Mouse (Mus musculus): ENCODE measurements around the gene Ptgfrn. TPM values are rescaled to one million over a fixed set of nuclear protein-coding genes. Genes with fewer than 3 reads are reported as not detected.

Ptgfrn gene
- total and polyA plus RNA-seq, 3 experiments, result not detected

- in situ Hi-C loops (cut with MboI; ENCODE audit: low pct_ligation_motif_present, low pct_unique_long_range_greater_than_20kb, low sequenced_read_pairs), result no loop called here
- TF ChIP-seq TBP (conservative IDR thresholded peaks at IDR 0.05; ENCODE audit: low read depth, low read length), result no peak
- no peak for TF ChIP-seq POLR2A (IDR thresholded peaks at IDR 0.05; ENCODE audit: low read depth, low read length)
- TF ChIP-seq E2F4 (IDR thresholded peaks at IDR 0.05; ENCODE audit: insufficient replicate concordance, low read depth, low read length), result no peak
- no peak for TF ChIP-seq MYC (IDR thresholded peaks at IDR 0.05; ENCODE audit: low read depth, low read length)
- no peak for TF ChIP-seq UBTF (IDR thresholded peaks at IDR 0.05; ENCODE audit: low read depth, low read length)
- TF ChIP-seq CHD1 (IDR thresholded peaks at IDR 0.05; ENCODE audit: low read depth, low read length), result no peak
- TF ChIP-seq MAFK (IDR thresholded peaks at IDR 0.05; ENCODE audit: insufficient replicate concordance, low read length), result no peak
- TF ChIP-seq CTCF (conservative IDR thresholded peaks at IDR 0.05 in 1 of 2, IDR thresholded peaks at IDR 0.05 in 1 of 2; ENCODE audit: low read depth in 2 of 2, low read length in 2 of 2), result no peak
- TF ChIP-seq EP300 (IDR thresholded peaks at IDR 0.05; ENCODE audit: low read length), result no peak
- H3K36me3 ChIP-seq (replicated peaks in 1 of 2; ENCODE audit: control insufficient read depth in 1 of 2, insufficient read depth in 1 of 2, low read length in 1 of 2), result no peaks in the 10 kb centered on the region
- no peak overlapping the region for H3K27ac ChIP-seq (ENCODE audit: insufficient read depth, low read depth)
- no peaks in the 10 kb centered on the region for H3K4me1 ChIP-seq (ENCODE audit: control insufficient read depth in 1 of 2, insufficient read depth in 2 of 2)
- H3K9ac ChIP-seq (ENCODE audit: insufficient read depth, low read depth), result no peak overlapping the region
- dilution Hi-C loops (cut with MboI; ENCODE audit: extremely low pct_ligation_motif_present, extremely low pct_unique_long_range_greater_than_20kb, low sequenced_read_pairs), result no loop called here
- H3K27me3 ChIP-seq (replicated peaks), result no peaks in the 10 kb centered on the region
- no peak for DNase-seq (ENCODE audit: extremely low read depth)
- no peak overlapping the region for H3K4me3 ChIP-seq (replicated peaks in 1 of 3; ENCODE audit: low read depth in 2 of 3, low read length in 2 of 3, poor library complexity in 1 of 3)
- no peak overlapping the region for H3K4me2 ChIP-seq (ENCODE audit: insufficient read depth, low read depth, poor library complexity, severe bottlenecking)
- peaks cover 2% of the 10 kb centered on the region for H3K9me3 ChIP-seq (replicated peaks; ENCODE audit: low read length)
- no peaks in the 10 kb centered on the region for H3K79me2 ChIP-seq (replicated peaks; ENCODE audit: control insufficient read depth, extremely low read depth, insufficient read depth, poor library complexity, severe bottlenecking)
Observed at GRCm38 (mm10) chr3:101117774-101118173, 7.7 kb upstream of the Ptgfrn start.

- in situ Hi-C loops (cut with MboI; ENCODE audit: low pct_ligation_motif_present, low pct_unique_long_range_greater_than_20kb, low sequenced_read_pairs), result no loop called here
Observed at GRCm38 (mm10) chr3:101117386-101117749, 7.3 kb upstream of the Ptgfrn start.

GRCm38 (mm10) chr3:101116431-101117385 is 6.6 kb upstream of the Ptgfrn start:
- no peaks in the 10 kb centered on the region for H3K36me3 ChIP-seq (replicated peaks in 1 of 2; ENCODE audit: control insufficient read depth in 1 of 2, insufficient read depth in 1 of 2, low read length in 1 of 2)
- TF ChIP-seq NRF1 (IDR thresholded peaks at IDR 0.05; ENCODE audit: low read depth, low read length), result no peak
- TF ChIP-seq BHLHE40 (IDR thresholded peaks at IDR 0.05; ENCODE audit: low read depth, low read length), result no peak
- TF ChIP-seq ELF1 (IDR thresholded peaks at IDR 0.05; ENCODE audit: low read depth, low read length), result no peak
- H3K9me3 ChIP-seq (replicated peaks; ENCODE audit: low read length), result peaks cover 2% of the 10 kb centered on the region
- no peaks in the 10 kb centered on the region for H3K27me3 ChIP-seq (replicated peaks)
- no peaks in the 10 kb centered on the region for H3K79me2 ChIP-seq (replicated peaks; ENCODE audit: control insufficient read depth, extremely low read depth, insufficient read depth, poor library complexity, severe bottlenecking)
- in situ Hi-C loops (cut with MboI; ENCODE audit: low pct_ligation_motif_present, low pct_unique_long_range_greater_than_20kb, low sequenced_read_pairs) (no loop called here), dilution Hi-C loops (cut with MboI; ENCODE audit: extremely low pct_ligation_motif_present, extremely low pct_unique_long_range_greater_than_20kb, low sequenced_read_pairs) (no loop called here)
- no peak overlapping the region for H3K9ac ChIP-seq (ENCODE audit: insufficient read depth, low read depth)
- H3K4me1 ChIP-seq (ENCODE audit: control insufficient read depth in 1 of 2, insufficient read depth in 2 of 2), result no peaks in the 10 kb centered on the region
- no peak overlapping the region for H3K4me2 ChIP-seq (ENCODE audit: insufficient read depth, low read depth, poor library complexity, severe bottlenecking)
- H3K4me3 ChIP-seq (replicated peaks in 1 of 3; ENCODE audit: low read depth in 2 of 3, low read length in 2 of 3, poor library complexity in 1 of 3), result no peak overlapping the region
- no peak for DNase-seq (ENCODE audit: extremely low read depth)
- H3K27ac ChIP-seq (ENCODE audit: insufficient read depth, low read depth), result no peak overlapping the region

More at GRCm38 (mm10) chr3:101117386-101117749, 7.3 kb upstream of the Ptgfrn start:
- Histone ChIP-seq H3K79me2 (replicated peaks; ENCODE audit: control insufficient read depth, extremely low read depth, insufficient read depth, poor library complexity, severe bottlenecking) (no peaks in the 10 kb centered on the region), H3K4me1 (ENCODE audit: control insufficient read depth in 1 of 2, insufficient read depth in 2 of 2) (no peaks in the 10 kb centered on the region), H3K36me3 (replicated peaks in 1 of 2; ENCODE audit: control insufficient read depth in 1 of 2, insufficient read depth in 1 of 2, low read length in 1 of 2) (no peaks in the 10 kb centered on the region), H3K27me3 (replicated peaks) (no peaks in the 10 kb centered on the region), H3K4me2 (ENCODE audit: insufficient read depth, low read depth, poor library complexity, severe bottlenecking) (no peak overlapping the region), H3K27ac (ENCODE audit: insufficient read depth, low read depth) (no peak overlapping the region), H3K9me3 (replicated peaks; ENCODE audit: low read length) (peaks cover 2% of the 10 kb centered on the region), H3K4me3 (replicated peaks in 1 of 3; ENCODE audit: low read depth in 2 of 3, low read length in 2 of 3, poor library complexity in 1 of 3) (no peak overlapping the region), H3K9ac (ENCODE audit: insufficient read depth, low read depth) (no peak overlapping the region)
- dilution Hi-C loops (cut with MboI; ENCODE audit: extremely low pct_ligation_motif_present, extremely low pct_unique_long_range_greater_than_20kb, low sequenced_read_pairs), result no loop called here
- DNase-seq (ENCODE audit: extremely low read depth), result no peak
- TF ChIP-seq MXI1 (IDR thresholded peaks at IDR 0.05; ENCODE audit: low read depth, low read length) (no peak), GABPA (IDR thresholded peaks at IDR 0.05; ENCODE audit: insufficient replicate concordance, low read depth, low read length) (no peak)
